Mouse (Mus musculus): ENCODE measurements around the gene Kcnq1. TPM values are rescaled to one million over a fixed set of nuclear protein-coding genes. Genes with fewer than 3 reads are reported as not detected.
A peak's percentile ranks its signal among the peaks of the same experiment; 100 is the strongest.

The Kcnq1 gene
- polyA plus RNA-seq, 1 experiment from 2014 or later, result 9.6 TPM

DNA sequence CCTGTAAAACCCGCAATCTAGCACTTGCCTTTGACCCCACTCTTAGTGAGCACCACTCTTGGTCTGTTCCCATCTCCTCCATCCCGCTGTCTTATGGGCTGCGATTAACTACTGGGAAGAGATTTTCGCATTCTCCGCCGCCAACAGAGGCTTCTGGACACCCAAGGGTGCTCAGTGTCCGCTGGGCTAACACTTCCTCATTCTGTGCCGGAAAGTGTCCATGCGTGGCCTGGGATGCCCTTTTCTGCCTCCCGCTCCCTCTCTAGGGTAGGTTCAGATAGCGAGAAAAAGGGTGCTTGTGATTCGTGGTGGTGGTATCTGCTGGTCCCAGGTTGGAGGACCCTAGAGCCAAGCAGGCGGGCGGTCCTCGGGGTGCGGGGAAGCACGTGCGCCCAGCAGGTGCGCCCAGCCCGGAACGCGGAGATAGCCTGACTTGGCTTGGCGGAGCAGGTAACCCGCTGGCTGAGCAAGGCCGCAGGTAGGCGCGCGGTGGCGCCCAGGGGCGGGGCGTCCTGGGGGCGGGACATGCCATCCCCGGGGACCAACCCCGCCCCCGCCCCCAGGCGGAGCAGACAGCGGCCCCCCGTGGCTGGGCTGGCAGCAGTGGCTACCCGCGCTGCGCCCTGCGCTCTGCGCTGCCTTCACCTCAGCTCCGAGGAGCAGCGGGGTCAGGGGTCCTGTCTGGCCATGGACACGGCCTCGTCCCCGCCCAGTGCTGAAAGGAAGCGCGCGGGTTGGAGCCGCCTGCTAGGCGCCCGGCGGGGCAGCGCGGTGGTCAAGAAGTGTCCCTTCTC is 707 bp downstream of the Kcnq1 start:
- Histone ChIP-seq H3K9ac (ENCODE audit: low read length) (peak overlapping the region; percentile 63), H3K4me1 (replicated peaks; ENCODE audit: control insufficient read depth, insufficient read depth, low read length) (peaks cover 19% of the 10 kb centered on the region), H3K4me2 (ENCODE audit: low read depth, low read length) (peak overlapping the region; percentile 69), H3K27ac (ENCODE audit: low read length) (no peak overlapping the region), H3K4me3 (ENCODE audit: low read length) (peak overlapping the region; percentile 47), H3K27me3 (ENCODE audit: control insufficient read depth, insufficient read depth, low read depth, low read length) (peaks cover 38% of the 10 kb centered on the region), H3K36me3 (ENCODE audit: control insufficient read depth, insufficient read depth, low read length) (no peaks in the 10 kb centered on the region), H3K9me3 (ENCODE audit: control insufficient read depth, low read length) (no peaks in the 10 kb centered on the region)
- WGBS, result 5% methylated on average over 56 of the region's 57 CpGs
- peak; percentile 68 for ATAC-seq (ENCODE audit: low read depth)

DNA sequence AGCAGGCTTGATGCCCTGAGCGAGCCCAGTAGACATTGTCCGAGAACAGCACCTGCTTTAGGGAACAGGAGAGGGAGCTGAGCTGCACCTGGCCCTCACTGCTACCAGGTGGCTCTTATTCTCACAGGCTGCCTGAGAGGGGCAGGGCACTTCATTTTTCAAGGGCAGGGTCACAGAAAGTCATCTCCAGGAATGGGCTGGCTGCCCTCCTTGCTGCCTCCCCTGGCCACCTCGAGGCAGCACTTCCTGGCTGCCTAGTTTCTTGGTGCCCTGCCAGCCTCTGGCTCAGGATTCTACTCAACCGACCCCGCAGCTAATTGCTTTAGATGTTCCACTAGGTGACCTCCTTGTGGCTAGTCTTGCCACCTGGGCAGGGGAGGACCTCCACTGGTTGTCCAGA is 2.0 kb downstream of the Kcnq1 start:
- H3K9ac ChIP-seq (ENCODE audit: low read length), result no peak overlapping the region; the same call in 1 of the 2 replicates
- no peaks in the 10 kb centered on the region for H3K9me3 ChIP-seq (ENCODE audit: control insufficient read depth, low read length)
- peaks cover 20% of the 10 kb centered on the region for H3K4me1 ChIP-seq (replicated peaks; ENCODE audit: control insufficient read depth, insufficient read depth, low read length)
- peaks cover 38% of the 10 kb centered on the region for H3K27me3 ChIP-seq (ENCODE audit: control insufficient read depth, insufficient read depth, low read depth, low read length)
- ATAC-seq (ENCODE audit: low read depth), result peak; percentile 58
- H3K4me2 ChIP-seq (ENCODE audit: low read depth, low read length), result peak overlapping the region; percentile 69; the same call in 1 of the 2 replicates
- H3K27ac ChIP-seq (ENCODE audit: low read length), result peak overlapping the region; percentile 85
- no peaks in the 10 kb centered on the region for H3K36me3 ChIP-seq (ENCODE audit: control insufficient read depth, insufficient read depth, low read length)
- no peak overlapping the region for H3K4me3 ChIP-seq (ENCODE audit: low read length)
- WGBS, result 26% methylated on average over 5 of the region's 5 CpGs

DNA sequence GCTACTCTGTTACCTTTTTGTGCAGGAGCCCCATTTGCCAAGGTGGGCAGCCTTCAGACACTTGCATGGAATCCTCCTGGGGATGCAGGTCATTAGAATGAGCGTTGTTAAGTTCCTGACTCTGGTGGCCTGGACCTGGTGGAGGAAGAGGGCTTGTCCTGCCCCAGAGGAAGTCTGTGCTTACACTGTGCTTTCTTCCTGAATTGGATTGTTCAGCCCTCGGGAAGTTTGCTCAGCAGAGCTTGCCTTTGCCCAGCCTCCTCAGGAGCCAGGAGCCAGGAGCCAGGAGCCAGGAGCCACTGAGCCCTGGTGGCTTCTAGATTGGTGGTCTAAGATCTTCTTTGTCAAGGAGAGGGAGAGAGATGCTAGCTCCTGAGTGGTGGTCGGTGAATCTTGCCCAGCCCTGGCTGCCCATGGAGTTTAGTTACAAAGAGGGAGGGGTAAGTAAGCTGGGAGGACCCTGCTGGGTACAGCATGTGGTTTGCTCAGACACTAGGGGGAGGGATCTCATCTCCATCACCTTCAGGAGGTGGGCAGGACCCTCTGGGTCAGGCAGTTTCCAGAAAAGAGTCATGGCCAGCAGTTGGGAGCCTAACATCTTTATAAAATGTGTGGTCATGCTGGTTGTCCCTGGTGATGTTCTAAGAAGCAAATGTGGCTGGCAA is 3.0 kb downstream of the Kcnq1 start:
- 15% methylated on average over 3 of the region's 3 CpGs for WGBS
- H3K9ac ChIP-seq (ENCODE audit: low read length), result peak overlapping the region; percentile 21; the same call in 1 of the 2 replicates
- H3K36me3 ChIP-seq (ENCODE audit: control insufficient read depth, insufficient read depth, low read length), result no peaks in the 10 kb centered on the region
- no peaks in the 10 kb centered on the region for H3K9me3 ChIP-seq (ENCODE audit: control insufficient read depth, low read length)
- peaks cover 20% of the 10 kb centered on the region for H3K4me1 ChIP-seq (replicated peaks; ENCODE audit: control insufficient read depth, insufficient read depth, low read length)
- peak overlapping the region; percentile 69 for H3K4me2 ChIP-seq (ENCODE audit: low read depth, low read length)
- peaks cover 38% of the 10 kb centered on the region for H3K27me3 ChIP-seq (ENCODE audit: control insufficient read depth, insufficient read depth, low read depth, low read length)
- peak overlapping the region; percentile 85 for H3K27ac ChIP-seq (ENCODE audit: low read length)
- H3K4me3 ChIP-seq (ENCODE audit: low read length), result no peak overlapping the region
- peak; percentile 58; the same call in 1 of the 2 replicates for ATAC-seq (ENCODE audit: low read depth)

DNA sequence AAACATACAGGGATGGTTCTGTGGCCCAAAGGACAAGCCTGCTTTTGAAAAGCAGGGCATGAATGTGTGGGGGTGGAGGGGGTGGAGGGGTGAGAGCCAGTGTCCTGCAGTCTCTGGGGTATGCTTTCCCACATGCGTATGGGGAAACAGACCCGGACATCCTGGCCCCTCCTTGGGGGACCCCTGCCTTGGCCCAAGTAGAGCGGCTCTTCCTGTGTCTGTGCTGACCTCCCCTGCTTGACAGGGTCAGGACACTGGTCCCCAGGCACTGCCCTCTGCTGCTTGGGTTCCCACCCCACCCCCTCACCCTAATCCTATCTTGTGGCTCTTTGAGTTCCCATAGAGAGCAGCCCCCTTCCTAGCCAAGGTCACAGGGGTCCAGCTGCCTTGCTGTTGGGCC is 3.5 kb downstream of the Kcnq1 start:
- H3K27ac ChIP-seq (ENCODE audit: low read length), result peak overlapping the region; percentile 85
- peaks cover 38% of the 10 kb centered on the region for H3K27me3 ChIP-seq (ENCODE audit: control insufficient read depth, insufficient read depth, low read depth, low read length)
- ATAC-seq (ENCODE audit: low read depth), result no peak
- H3K4me3 ChIP-seq (ENCODE audit: low read length), result no peak overlapping the region
- 49% methylated on average over 3 of the region's 3 CpGs for WGBS
- no peaks in the 10 kb centered on the region for H3K9me3 ChIP-seq (ENCODE audit: control insufficient read depth, low read length)
- H3K9ac ChIP-seq (ENCODE audit: low read length), result no peak overlapping the region
- H3K4me1 ChIP-seq (replicated peaks; ENCODE audit: control insufficient read depth, insufficient read depth, low read length), result peaks cover 20% of the 10 kb centered on the region
- H3K4me2 ChIP-seq (ENCODE audit: low read depth, low read length), result peak overlapping the region; percentile 39
- no peaks in the 10 kb centered on the region for H3K36me3 ChIP-seq (ENCODE audit: control insufficient read depth, insufficient read depth, low read length)

DNA sequence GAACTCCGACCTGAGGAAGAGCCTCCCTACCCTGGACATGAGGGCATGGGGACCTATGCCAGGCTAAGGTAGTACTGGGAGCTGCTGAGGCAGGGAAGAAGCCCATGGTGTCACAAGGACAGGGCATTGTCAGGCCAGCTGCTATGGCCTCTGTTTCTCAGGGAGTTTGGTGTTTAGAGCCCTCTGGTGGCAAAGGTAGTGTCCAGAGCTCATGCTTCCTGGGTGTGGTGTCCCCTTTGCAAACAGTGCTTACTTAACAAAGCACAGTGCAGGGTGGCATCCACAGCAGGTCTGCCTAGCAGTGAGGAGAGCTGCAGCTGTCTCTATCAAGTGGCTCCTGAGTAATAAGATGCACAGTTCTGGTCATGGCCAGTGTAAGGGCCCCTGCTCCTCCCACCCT is 4.6 kb downstream of the Kcnq1 start:
- no peak for ATAC-seq (ENCODE audit: low read depth)
- Histone ChIP-seq H3K27me3 (ENCODE audit: control insufficient read depth, insufficient read depth, low read depth, low read length) (peaks cover 29% of the 10 kb centered on the region), H3K4me3 (ENCODE audit: low read length) (no peak overlapping the region), H3K27ac (ENCODE audit: low read length) (no peak overlapping the region), H3K4me2 (ENCODE audit: low read depth, low read length) (no peak overlapping the region), H3K9me3 (ENCODE audit: control insufficient read depth, low read length) (no peaks in the 10 kb centered on the region), H3K9ac (ENCODE audit: low read length) (no peak overlapping the region), H3K4me1 (replicated peaks; ENCODE audit: control insufficient read depth, insufficient read depth, low read length) (peaks cover 20% of the 10 kb centered on the region), H3K36me3 (ENCODE audit: control insufficient read depth, insufficient read depth, low read length) (no peaks in the 10 kb centered on the region)
- WGBS, result 73% methylated on average over 1 of the region's 1 CpGs

GRCm38 (mm10) chr7:143111719-143112118 is 5.6 kb downstream of the Kcnq1 start:
- no peak overlapping the region for H3K27ac ChIP-seq (ENCODE audit: low read length)
- H3K4me3 ChIP-seq (ENCODE audit: low read length), result no peak overlapping the region
- no peak overlapping the region for H3K4me2 ChIP-seq (ENCODE audit: low read depth, low read length)
- H3K4me1 ChIP-seq (replicated peaks; ENCODE audit: control insufficient read depth, insufficient read depth, low read length), result peaks cover 19% of the 10 kb centered on the region
- no peaks in the 10 kb centered on the region for H3K9me3 ChIP-seq (ENCODE audit: control insufficient read depth, low read length)
- H3K9ac ChIP-seq (ENCODE audit: low read length), result no peak overlapping the region
- peaks cover 20% of the 10 kb centered on the region for H3K27me3 ChIP-seq (ENCODE audit: control insufficient read depth, insufficient read depth, low read depth, low read length)
- ATAC-seq (ENCODE audit: low read depth), result no peak
- H3K36me3 ChIP-seq (ENCODE audit: control insufficient read depth, insufficient read depth, low read length), result no peaks in the 10 kb centered on the region
- 35% methylated on average over 4 of the region's 4 CpGs for WGBS

DNA sequence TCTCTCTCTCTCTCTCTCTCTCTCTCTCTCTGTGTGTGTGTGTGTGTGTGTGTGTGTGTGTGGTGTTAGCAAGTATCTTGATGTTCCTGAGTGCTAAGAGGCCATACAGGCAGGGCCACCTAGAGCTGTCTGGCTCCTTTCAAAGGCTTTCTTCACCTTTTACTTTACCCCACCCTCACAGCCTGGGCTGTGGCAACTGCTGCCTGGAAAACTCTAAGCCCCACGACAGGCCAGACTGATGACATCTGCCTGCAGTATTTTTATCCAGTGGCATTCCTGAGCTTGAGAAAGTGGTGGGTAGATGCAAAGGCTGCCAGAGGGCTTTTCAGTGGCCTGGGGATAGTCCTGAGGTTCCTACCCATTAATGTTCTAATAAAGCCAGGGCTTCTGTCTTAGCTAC is 6.2 kb downstream of the Kcnq1 start:
- Histone ChIP-seq H3K36me3 (ENCODE audit: control insufficient read depth, insufficient read depth, low read length) (no peaks in the 10 kb centered on the region), H3K9ac (ENCODE audit: low read length) (no peak overlapping the region), H3K27me3 (ENCODE audit: control insufficient read depth, insufficient read depth, low read depth, low read length) (peaks cover 13% of the 10 kb centered on the region), H3K4me2 (ENCODE audit: low read depth, low read length) (no peak overlapping the region), H3K4me1 (replicated peaks; ENCODE audit: control insufficient read depth, insufficient read depth, low read length) (peaks cover 14% of the 10 kb centered on the region), H3K9me3 (ENCODE audit: control insufficient read depth, low read length) (no peaks in the 10 kb centered on the region), H3K4me3 (ENCODE audit: low read length) (no peak overlapping the region), H3K27ac (ENCODE audit: low read length) (no peak overlapping the region)
- 14% methylated on average over 1 of the region's 1 CpGs for WGBS
- no peak for ATAC-seq (ENCODE audit: low read depth)

GRCm38 (mm10) chr7:143114773-143115172 is 8.6 kb downstream of the Kcnq1 start:
- H3K27ac ChIP-seq (ENCODE audit: low read length), result no peak overlapping the region
- H3K9me3 ChIP-seq (ENCODE audit: control insufficient read depth, low read length), result no peaks in the 10 kb centered on the region
- ATAC-seq (ENCODE audit: low read depth), result no peak
- H3K4me3 ChIP-seq (ENCODE audit: low read length), result no peak overlapping the region
- no peak overlapping the region for H3K9ac ChIP-seq (ENCODE audit: low read length)
- no peaks in the 10 kb centered on the region; the same call in 1 of the 2 replicates for H3K27me3 ChIP-seq (ENCODE audit: control insufficient read depth, insufficient read depth, low read depth, low read length)
- no peak overlapping the region for H3K4me2 ChIP-seq (ENCODE audit: low read depth, low read length)
- no peaks in the 10 kb centered on the region for H3K36me3 ChIP-seq (ENCODE audit: control insufficient read depth, insufficient read depth, low read length)
- H3K4me1 ChIP-seq (replicated peaks; ENCODE audit: control insufficient read depth, insufficient read depth, low read length), result peaks cover 10% of the 10 kb centered on the region

GRCm38 (mm10) chr7:143116521-143116920 is 10.4 kb downstream of the Kcnq1 start:
- 80% methylated on average over 5 of the region's 5 CpGs for WGBS
- no peak overlapping the region for H3K4me3 ChIP-seq (ENCODE audit: low read length)
- no peaks in the 10 kb centered on the region for H3K27me3 ChIP-seq (ENCODE audit: control insufficient read depth, insufficient read depth, low read depth, low read length)
- H3K36me3 ChIP-seq (ENCODE audit: control insufficient read depth, insufficient read depth, low read length), result no peaks in the 10 kb centered on the region
- no peaks in the 10 kb centered on the region for H3K9me3 ChIP-seq (ENCODE audit: control insufficient read depth, low read length)
- no peak overlapping the region for H3K4me2 ChIP-seq (ENCODE audit: low read depth, low read length)
- ATAC-seq (ENCODE audit: low read depth), result no peak
- H3K9ac ChIP-seq (ENCODE audit: low read length), result no peak overlapping the region
- H3K27ac ChIP-seq (ENCODE audit: low read length), result no peak overlapping the region
- peaks cover 20% of the 10 kb centered on the region for H3K4me1 ChIP-seq (replicated peaks; ENCODE audit: control insufficient read depth, insufficient read depth, low read length)

Measured in lung, embryonic 16.5 days (tissue).